Mouse (Mus musculus) testis, postnatal 14 days (tissue): ENCODE results near the gene Bloc1s3.

ENCODE experiments used
- DNase-seq: peaks from one replicate; pipeline ENCODE4 v3.0.0; 2021; ENCODE audit warnings: low spot score

Bloc1s3 gene

DNA sequence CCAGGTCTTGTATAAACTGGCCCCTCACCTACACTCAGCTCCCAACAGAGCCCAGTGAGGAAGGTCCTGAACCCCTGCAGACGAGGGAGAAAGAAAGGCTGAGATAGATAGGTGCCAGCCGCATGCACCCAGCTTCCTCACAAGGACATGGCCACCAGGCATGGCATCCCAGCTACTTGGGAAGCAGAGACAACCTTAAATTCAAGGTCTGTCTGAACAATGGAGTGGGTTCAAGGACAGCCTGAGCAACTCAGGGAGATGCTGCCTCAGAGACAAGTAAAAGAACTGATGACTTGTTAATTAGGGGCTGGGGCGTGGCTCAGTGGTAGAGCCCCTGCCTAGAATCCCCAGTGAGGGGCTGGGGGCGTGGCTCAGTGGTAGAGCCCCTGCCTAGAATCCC lies 53.0 kb downstream of the Bloc1s3 start:
- DNase-seq, result no peak
